Mouse (Mus musculus): ENCODE measurements around the gene Robo2.

Gene Robo2

GRCm38 (mm10) chr16:74411481-74412251 lies at the start of gene Robo2:
TSS of gene Robo2 (minus strand) at chr16:74411825.
- peak; percentile 48 for DNase-seq

GRCm38 (mm10) chr16:74458138-74458537 lies 46.5 kb upstream of the Robo2 start:
- DNase-seq, result no peak

DNA sequence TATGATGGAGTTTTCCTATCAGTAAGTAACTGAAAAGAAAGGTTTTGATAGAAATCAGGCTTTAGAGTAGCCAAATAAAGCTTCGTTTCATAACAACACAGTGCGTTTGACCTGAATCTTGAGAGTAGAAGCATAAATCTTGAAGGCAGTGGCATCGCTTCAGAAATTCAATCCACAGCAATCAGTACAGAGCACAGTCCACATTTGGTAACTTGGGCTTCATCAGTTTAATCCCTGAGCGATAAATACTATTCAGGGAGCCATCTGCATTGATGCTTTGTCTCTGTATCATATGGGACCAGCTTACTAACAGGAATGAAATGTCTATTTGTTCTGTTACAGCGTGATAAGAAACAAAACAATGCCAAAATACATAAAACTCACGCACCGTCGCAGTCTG lies 46.1 kb upstream of the Robo2 start:
- no peak for DNase-seq

- no peak for DNase-seq
Observed at GRCm38 (mm10) chr16:74456808-74457470, 45.3 kb upstream of the Robo2 start.

- no peak for DNase-seq
Observed at GRCm38 (mm10) chr16:74455179-74455578, 43.6 kb upstream of the Robo2 start.

GRCm38 (mm10) chr16:74448025-74448424 lies 36.4 kb upstream of the Robo2 start:
- no peak for DNase-seq

DNA sequence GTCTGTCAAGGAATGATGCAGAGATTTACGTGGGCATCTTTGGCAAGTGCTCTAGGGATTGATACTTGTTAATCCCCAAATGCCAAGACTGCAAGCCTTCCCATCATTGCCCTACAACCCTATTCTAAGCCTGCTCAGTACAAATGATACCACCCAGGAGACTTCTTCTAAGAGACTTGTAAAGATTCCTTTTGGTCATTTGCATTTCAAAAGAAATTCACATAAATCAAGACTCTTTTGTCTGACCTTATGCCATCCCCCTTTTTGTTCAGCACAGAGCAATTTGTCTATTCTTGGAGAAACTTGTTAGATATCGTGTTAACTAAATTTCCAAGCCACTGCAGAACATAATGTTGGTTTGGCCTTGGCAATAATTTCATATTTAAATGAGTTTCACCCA lies 15.4 kb upstream of the Robo2 start:
- DNase-seq, result no peak

- DNase-seq, result no peak
Observed at GRCm38 (mm10) chr16:74420324-74420723, 8.7 kb upstream of the Robo2 start.

DNA sequence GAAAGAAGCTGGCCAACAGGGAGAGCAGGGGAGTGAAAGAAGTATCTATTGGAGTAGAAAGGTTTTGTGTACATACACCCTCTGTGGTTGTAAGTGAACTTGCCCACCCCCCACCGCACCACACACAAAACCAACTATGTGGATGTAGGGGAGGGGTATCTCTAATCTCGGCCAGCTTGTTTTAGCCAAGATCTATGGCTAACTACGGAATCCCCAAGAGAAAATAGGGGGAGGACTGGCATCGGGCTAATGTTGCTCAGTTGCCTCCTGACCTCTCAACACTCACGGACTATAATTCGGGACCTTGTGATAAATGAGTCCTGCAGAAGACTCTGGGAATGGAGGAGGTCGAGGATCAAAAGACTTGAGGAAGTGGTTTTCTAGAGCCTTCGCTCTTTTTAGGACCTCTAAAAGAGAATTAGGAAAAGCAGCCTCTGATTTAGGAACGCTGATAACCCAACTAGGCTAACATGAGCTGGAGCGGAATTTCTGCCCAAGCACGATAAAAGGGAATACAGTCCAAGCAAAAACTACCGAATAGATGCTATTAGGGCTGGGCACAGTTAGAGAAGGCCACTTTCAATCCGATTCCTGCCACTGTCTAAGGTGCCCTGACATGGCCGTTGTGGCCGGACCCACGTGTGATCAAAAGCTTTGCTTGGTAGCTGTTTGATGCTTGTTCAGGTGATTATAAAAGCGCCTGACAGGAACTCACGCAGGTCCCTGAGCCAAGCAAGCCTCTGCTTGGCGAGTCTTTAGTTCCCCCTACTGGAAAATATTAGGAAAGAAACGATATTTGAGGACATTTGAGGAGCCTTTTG lies 1.1 kb upstream of the Robo2 start:
- no peak for DNase-seq

DNA sequence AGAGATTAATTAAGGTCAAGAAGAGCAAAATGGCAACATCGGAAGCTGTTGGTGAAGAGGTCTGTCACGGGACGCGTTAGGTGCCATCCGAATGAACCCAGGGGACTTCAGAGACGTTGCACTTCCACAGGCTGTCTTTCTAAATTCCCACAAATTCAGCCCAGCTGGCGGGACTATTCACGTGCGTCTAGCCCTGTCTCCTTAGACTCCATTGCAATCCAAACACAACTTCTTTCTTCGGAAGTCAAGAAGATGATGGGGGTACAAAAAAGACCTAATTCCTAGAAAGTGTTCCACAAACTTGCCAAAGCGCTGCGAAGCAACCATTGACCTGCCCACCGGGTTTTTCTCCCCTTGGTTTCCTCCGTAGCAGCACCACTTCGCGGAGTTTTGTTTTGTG lies 604 bp downstream of the Robo2 start:
- DNase-seq, result no peak

DNA sequence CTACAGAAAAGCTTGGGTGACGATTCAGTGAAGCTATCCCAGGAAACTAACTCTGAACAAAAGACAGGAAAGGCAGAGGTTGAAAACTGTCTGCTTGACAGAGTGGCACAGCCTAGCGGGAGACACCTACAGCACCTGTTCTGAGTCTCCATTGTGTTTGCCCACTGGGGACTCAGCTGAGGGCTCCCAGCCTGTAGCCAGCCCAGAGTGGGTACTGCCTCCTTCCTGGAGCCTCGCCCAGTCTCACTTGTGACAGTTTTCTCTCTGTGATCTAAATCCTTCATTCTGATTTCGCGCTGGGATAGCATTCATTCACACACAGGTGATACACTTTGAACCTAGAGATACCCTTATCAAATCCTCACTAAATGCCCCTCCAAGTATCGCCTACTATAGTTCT lies 1.5 kb downstream of the Robo2 start:
- DNase-seq, result no peak

GRCm38 (mm10) chr16:74409548-74409947 lies 2.1 kb downstream of the Robo2 start:
- no peak for DNase-seq

- DNase-seq, result no peak
Observed at GRCm38 (mm10) chr16:74408566-74408965, 3.1 kb downstream of the Robo2 start.

GRCm38 (mm10) chr16:74397291-74397690 lies 14.3 kb downstream of the Robo2 start:
- DNase-seq, result no peak

DNA sequence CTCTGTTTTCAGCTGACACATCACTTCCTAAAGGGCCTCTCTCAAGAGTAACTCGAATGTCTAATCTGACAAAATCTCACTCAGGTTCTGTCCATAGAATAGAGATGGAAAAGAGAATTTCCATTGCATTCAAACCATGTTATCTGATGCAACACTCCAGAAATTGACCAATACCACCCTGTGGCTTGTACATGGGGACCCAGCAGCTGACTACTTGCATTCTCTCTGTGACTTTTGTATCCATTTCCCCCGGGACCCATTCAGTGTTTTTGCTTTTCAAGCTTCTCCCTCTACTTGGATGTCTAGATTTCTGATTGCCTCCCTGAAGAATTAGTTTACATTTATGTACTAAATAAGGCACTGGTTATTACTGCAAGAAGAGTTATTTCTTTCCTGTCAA lies 15.9 kb downstream of the Robo2 start:
- DNase-seq, result no peak

DNA sequence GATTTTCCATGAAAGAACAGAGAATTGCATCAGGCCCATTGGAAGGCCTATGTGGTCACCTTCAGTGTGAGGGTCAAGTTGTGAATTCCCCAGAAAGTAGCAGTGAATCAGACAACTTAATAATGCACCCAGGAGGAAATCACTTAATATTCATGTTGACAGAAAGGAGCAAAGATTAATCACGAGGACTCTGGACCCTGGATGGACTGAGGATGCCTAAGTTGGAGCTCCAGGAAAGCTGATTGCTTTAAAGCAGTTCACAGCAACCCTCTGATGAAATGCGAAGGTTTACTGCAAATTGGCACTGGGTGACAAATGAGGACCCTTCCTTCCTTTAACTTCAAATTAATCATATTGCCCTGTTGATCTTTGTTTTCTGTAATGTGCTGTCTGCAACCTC lies 32.2 kb downstream of the Robo2 start:
- no peak for DNase-seq

DNA sequence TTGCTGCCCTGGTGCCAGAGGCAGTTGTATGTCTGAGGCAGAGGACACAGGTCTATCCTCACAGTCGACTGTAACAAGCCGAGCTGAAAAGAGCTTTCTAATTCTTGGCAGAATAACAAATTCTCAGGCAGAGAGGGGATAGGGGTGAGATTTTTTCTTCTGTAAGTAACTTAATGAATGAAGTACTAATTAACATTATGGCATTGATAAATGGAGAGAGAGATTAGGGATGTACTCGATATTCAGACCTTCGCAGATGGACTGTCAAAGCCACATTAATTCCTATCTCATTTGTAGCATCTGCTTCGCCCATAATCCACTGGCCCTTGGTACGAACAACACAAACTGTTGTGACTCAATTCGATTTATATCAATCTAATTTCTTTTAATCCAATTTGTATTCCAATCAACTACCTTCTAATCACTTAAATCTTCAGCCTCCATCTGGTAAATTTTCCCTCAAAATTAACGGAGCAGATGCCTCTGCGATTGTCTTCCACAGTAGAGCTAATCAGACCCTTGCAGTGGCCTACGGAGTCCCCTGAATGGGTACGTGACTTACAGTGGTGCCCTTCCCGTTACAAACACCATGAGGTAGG lies 36.2 kb downstream of the Robo2 start:
- no peak for DNase-seq

GRCm38 (mm10) chr16:74374540-74374939 lies 37.1 kb downstream of the Robo2 start:
- no peak for DNase-seq

- no peak for DNase-seq
Observed at GRCm38 (mm10) chr16:74373407-74373806, 38.2 kb downstream of the Robo2 start.

DNA sequence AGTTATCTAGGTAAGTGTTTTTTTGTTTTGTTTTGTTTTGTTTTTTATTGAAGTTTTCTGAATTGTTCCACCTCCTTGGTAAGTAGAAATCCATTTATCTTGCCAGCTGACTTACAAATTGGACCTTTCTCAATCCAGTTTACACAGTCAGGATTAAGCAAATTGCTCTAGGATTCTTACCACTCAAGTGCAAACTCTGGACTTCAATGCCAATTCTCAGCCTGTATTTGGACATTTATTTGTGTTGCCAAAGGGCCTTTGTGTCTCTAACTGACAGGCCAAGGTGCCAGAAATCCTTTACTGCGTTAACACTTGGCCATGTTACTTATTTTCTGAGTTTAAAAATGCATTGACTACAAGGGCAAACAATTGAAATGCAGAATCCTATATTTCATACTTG lies 38.7 kb downstream of the Robo2 start:
- no peak for DNase-seq

DNA sequence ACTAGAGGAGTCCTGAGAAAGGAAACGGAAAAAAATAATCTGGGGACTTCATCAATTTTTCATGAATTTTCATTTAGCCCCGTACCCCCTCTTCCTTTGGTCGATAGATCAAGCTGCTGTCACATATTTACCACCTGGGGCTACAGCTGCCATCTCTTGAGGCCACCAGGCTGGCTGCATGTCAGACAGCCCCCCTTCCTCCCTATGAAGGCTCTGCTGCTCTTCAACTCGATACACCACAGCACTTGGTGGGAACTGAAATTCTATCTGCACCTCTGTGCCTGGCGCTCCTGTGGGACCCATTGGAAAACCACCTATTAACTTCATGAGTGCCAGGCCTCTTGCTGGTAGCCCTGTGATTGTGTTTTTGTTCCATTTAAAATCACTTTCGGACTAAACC lies 63.2 kb downstream of the Robo2 start:
- no peak for DNase-seq

GRCm38 (mm10) chr16:74338969-74339630 lies 72.5 kb downstream of the Robo2 start:
- no peak for DNase-seq

All from liver (tissue).